Mouse (Mus musculus) erythroblast, adult 5-6 weeks (primary cell): ENCODE measurements around the gene Usp3. TPM values are rescaled to one million over a fixed set of nuclear protein-coding genes. Genes with fewer than 3 reads are reported as not detected.
A peak's percentile ranks its signal among the peaks of the same experiment; 100 is the strongest.

Experiments used
- ATAC-seq: replicated peaks from 2 replicates; pipeline ENCODE4 v1.8.0; 2016; ENCODE audit warnings: moderate number of reproducible peaks, mild to moderate bottlenecking, moderate TSS enrichment, inconsistent platforms; ENCODE audit not compliant: poor library complexity, low FRiP score, severe bottlenecking
- total RNA-seq, 2 experiments: library from RNA; stranded (forward) in 1 of 2; stranded (reverse) in 1 of 2; fragments of 150-400 nt in 1 of 2; fragments of 200-764, 138-1000 nt in 1 of 2; gene quantifications; 2 replicates each; pipeline versions ENCODE4 v1.2.3 to v1.2.4; 2015 to 2017; ENCODE audit warnings: low replicate concordance in 2 of 2

Usp3 gene
- total RNA-seq, 2 experiments from 2014 or later, result 24.6 to 29.6 TPM

DNA sequence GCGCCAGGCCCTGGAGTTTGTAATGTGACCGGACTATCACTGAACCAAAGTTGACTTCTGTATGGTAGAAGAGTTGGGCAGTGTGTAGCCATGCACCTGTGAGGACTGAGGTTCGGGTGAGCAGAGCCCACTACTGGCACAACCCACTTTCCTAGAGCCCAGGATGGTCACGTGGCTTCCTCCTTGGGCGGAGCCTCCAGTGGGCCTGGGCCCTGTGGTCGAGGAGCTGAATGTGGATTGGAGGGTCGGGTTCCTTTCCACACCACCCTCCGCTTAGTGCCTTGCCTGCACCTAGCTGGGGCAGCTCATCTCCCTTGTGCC lies 80.6 kb downstream of the Usp3 start:
- peak; percentile 51 for ATAC-seq

DNA sequence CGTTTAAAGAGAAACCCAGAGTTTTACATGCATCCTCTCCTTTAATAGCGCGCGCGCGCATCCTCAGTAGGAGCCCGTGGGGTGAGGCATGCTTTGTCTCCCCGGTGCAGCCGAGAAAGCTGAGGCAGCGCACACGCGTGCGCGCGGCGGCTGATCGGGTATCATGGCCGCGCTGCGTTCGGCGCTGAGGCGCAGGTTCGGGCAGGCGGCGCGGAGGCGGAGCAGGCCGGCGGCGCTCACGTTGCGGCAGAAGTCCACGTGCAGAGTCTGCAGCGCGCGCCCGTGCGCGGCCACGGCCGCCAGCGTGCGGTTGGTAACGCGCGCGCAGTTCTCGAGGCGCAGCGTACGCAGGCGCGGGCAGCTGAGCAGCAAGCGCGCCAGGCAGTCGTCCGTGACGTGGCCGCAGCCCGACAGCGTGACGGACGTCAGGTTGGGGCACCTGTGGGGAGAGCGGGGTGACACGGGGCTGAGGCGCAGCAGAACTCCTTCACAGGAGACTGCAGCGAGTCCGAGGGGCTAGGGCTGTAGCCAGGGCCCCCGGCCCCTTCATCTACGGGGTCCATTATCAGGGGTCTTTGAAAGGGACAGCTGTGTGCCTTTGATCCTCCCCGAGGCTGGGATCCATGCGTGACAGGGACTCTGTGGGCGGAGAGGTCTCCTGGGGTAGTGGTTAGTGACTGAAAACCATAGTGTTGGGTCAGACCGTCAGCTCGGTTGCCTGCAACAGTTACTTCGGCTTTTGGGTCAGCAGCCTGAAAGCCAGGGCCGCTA lies 81.2 kb downstream of the Usp3 start:
- peak; percentile 72 for ATAC-seq

DNA sequence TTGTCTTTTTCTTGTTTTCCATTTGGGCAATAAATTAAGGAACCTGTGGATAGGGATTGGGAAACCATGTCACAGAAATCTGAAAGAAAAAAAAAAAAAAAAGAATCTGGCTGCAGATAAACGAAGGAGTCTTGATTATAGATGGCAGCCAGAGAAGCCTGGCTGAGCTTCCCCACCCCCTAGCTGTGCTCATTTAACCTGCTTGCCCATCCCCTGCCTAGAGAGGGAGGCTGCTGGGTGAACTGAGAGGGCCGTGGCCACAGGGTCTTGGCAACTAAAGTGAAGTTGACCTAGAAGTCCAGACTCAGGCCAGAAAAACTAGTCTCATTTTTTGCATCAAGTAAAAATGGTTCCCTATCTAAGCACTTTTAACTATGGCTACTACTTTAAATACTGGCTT lies 82.0 kb downstream of the Usp3 start:
- no peak for ATAC-seq

DNA sequence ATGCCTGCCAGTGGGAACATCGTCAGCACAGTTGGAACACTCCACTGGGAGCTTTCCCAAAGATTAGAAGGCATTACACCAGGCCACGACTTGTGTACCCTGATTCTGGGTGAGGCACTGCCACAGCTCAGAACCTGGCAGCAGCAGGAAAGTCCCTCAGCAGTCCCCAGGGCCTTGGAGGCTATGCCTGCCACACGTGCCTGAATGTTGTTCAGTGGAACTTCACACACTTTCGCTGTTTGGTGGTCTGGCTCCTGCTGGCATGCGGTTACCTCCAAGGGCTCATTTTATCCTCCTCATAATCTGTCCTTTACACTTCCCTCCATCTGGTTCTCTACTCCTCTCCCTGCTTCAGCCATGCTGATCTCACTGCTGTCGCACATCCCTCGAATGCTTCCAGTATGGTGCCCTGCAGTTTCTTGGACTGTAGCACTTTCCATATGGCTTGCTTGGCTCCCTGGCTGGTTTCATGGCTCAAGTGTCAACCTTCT lies 82.5 kb downstream of the Usp3 start:
- ATAC-seq, result no peak

- no peak for ATAC-seq
Observed at GRCm38 (mm10) chr9:66508890-66509399, 84.0 kb downstream of the Usp3 start.

GRCm38 (mm10) chr9:66507684-66508083 lies 85.3 kb downstream of the Usp3 start:
- no peak for ATAC-seq

- no peak for ATAC-seq
Observed at GRCm38 (mm10) chr9:66506424-66506823, 86.5 kb downstream of the Usp3 start.

GRCm38 (mm10) chr9:66506011-66506410 lies 86.9 kb downstream of the Usp3 start:
- no peak; the same call in 1 of the 2 replicates for ATAC-seq

GRCm38 (mm10) chr9:66505141-66505917 lies 87.6 kb downstream of the Usp3 start:
- ATAC-seq, result peak; percentile 90

GRCm38 (mm10) chr9:66504518-66504917 lies 88.4 kb downstream of the Usp3 start:
- ATAC-seq, result 0 out of 2 replicates have a peak, but pooled peaks have one; percentile 0

DNA sequence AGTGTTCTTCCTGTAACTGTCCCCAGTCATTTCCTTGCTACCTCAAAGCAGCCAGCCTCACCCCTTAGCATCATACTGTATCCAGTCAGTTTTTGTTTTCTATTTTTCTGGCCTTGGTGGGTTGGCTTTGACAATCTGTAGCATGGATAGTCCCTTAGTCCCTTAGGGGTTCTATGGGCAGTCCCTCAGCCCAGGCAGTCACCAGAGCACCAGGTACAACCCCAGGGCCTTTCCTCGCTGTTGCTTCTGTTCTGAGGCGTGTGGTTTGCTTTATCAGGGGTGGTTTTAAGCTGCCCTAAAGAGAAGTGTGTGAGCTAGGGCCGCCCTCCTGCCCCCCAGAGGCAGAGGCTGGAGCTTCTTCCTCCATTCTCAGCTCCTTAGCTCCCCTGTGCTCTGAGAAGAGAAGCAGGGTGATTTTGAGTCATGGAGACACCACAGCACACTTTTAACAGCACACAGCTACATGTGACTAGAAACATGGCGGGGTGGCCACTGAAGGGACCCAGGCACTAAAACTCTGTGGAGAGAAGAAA lies 89.0 kb downstream of the Usp3 start:
- peak; percentile 64 for ATAC-seq

DNA sequence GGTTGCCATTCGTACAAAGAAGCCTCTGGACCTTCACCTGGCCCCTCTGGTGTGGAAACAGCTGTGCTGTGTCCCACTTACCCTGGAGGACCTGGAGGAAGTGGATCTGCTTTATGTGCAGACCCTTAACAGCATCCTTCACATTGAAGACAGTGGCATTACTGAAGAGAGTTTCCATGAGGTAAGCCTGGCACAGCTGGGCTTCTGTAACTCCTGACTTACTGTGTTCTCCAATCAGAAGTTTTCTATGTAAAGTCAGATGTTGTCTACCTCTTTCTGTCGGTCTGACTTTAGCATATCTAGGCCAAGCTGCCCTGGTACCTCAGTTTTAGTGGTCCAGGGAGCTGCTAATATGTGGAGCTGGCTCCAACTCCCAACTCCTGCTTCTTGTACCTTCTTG lies 91.7 kb downstream of the Usp3 start:
- no peak for ATAC-seq

DNA sequence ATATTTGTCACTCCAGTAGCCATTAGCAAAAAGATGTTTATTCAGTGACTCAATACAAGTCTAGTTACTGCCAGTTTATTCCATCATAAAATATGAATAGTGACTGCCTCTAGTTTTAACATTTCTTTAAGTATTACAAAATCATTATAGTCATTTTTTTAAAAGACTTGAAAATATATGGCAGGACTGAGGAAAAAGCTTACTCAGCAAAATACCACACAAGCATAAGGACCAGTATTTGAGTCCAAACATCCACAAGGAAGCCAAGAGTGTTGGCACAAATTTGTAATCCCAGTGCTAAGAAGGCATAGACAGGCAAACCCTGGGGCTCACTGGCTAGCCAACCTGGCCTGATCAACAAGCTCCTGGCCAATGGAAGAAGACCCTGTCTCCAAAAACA lies 99.0 kb downstream of the Usp3 start:
- ATAC-seq, result no peak

DNA sequence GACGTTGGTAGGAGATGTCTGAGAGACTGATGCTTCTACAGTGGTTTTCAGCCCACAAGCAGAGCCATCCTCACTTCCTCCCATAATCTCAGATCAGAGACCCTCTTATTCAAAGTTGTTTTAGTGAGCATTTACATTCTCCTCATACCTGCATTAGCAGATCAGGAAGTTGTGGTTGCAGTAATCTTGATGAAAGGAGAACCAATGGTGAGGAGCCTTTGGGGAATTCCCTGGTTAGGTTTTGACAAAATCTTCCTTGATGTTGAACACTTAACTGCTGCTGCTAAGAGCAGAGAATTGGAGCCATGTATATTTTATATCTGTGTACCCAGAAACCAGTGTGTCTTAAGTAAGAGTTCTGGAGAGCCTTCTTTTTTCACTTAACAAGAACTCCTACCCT lies 100.6 kb downstream of the Usp3 start:
- no peak for ATAC-seq

- ATAC-seq, result no peak
Observed at GRCm38 (mm10) chr9:66488786-66489185, 104.2 kb downstream of the Usp3 start.

DNA sequence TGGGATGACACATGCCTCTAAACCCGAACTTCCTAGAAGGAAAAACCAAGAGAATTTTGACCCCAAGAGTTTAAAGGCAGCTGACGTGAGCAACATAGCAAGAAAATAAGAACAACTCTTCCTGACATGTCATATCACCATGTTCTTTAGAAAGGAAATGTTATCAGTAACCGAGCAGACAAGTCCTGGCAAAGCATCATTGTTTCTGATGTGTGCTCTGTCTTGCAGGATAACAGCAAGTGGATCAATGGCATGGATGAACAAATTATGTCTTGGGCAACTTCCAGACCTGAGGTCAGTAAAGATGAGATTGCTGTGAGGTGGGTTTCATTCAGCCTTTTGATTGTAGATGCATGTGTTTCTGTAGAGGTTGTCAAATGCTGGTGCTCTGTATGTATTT lies 109.5 kb downstream of the Usp3 start:
- no peak for ATAC-seq

- ATAC-seq, result no peak
Observed at GRCm38 (mm10) chr9:66477785-66478184, 115.2 kb downstream of the Usp3 start.

GRCm38 (mm10) chr9:66465087-66465486 lies 127.9 kb downstream of the Usp3 start:
- ATAC-seq, result peak; percentile 73
